In the genomic region with DNA sequence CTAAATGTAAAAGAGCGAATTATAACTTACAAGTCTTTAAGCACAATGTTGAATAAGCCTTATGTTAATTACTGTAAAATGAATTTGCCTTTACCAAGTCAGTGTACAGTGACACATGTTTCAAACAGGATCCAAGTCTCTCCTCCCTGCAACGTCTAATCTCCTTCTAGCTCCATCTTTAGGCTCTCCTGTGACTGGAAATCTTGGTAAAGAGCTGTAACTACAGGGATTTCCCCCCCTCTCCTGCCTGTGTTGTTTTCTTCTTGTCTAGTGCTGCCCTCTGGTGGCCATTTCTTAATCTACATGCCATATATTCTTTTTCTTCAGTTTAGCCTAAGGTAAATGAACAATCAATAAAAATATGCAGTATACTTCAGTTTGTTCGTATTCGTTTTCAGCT, we compare ENCODE assay signal across 8 mouse cellular contexts.
A peak's percentile ranks its signal among the peaks of the same experiment; 100 is the strongest.
DNase-seq lines count a peak whose midpoint lies in the region; ATAC-seq lines count a peak whose summit lies in the region.

No protein-coding gene starts in this region.

- 20% methylated on average over 4 of the region's 4 CpGs for WGBS in hindbrain, embryonic 14.5 days

- H3K9me3 ChIP-seq in hindbrain, embryonic 14.5 days (ENCODE audit: control insufficient read depth, low read length), result no peaks in the 10 kb centered on the region

- peak; percentile 71 for DNase-seq in T-cell, adult 2 months (ENCODE audit: low spot score)
- DNase-seq in cerebellum, adult 9-11 months, result peak; percentile 80
- peak; percentile 62 to 87 for DNase-seq in frontal cortex, postnatal 36 days (ENCODE audit: low spot score in 2 of 2)
- DNase-seq in hindbrain, embryonic 14.5 days (ENCODE audit: low spot score), result peak; percentile 94
- peak; percentile 40 to 76 for DNase-seq in layer of hippocampus, postnatal 25 days (ENCODE audit: extremely low spot score in 1 of 2, low spot score in 1 of 2)
- DNase-seq in lung, postnatal 25 days (ENCODE audit: low spot score), result peak; percentile 83
- DNase-seq in retina, postnatal 1 day, result peak; percentile 93

- peak overlapping the region; percentile 76 for H3K27ac ChIP-seq in hindbrain, embryonic 14.5 days

- H3K9ac ChIP-seq in hindbrain, embryonic 14.5 days, result peak overlapping the region; percentile 37

- no peaks in the 10 kb centered on the region for H3K27me3 ChIP-seq in hindbrain, embryonic 14.5 days (ENCODE audit: control insufficient read depth, insufficient read depth, low read length)

- peaks cover 6% of the 10 kb centered on the region for H3K4me1 ChIP-seq in hindbrain, embryonic 14.5 days (replicated peaks; ENCODE audit: control insufficient read depth, insufficient read depth, low read length)

- peak; percentile 83 for ATAC-seq in hindbrain, embryonic 14.5 days (ENCODE audit: low FRiP score)
- no peak for ATAC-seq in erythroid progenitor cell, adult 5-6 weeks (replicated peaks; ENCODE audit: low FRiP score, poor library complexity, severe bottlenecking)

- peak overlapping the region; percentile 50 for H3K4me2 ChIP-seq in hindbrain, embryonic 14.5 days (replicated peaks)

- H3K36me3 ChIP-seq in hindbrain, embryonic 14.5 days (replicated peaks; ENCODE audit: control insufficient read depth, insufficient read depth), result no peaks in the 10 kb centered on the region

- peak overlapping the region; percentile 14 for H3K4me3 ChIP-seq in hindbrain, embryonic 14.5 days (replicated peaks; ENCODE audit: low read length)
